Mouse (Mus musculus) limb, embryonic 14.5 days (tissue): Measurements from ENCODE around the gene Tbpl1. TPM values are rescaled to one million over a fixed set of nuclear protein-coding genes. Genes with fewer than 3 reads are reported as not detected.
A peak's percentile ranks its signal among the peaks of the same experiment; 100 is the strongest.

Source experiments
- ATAC-seq: fragments of 200-750 bp; cut with Nextera tagmentation; 2 replicates; pipeline ENCODE4 v1.8.0; 2017; ENCODE audit warnings: low read depth, moderate number of reproducible peaks, moderate TSS enrichment; ENCODE audit not compliant: low FRiP score
- DNase-seq: peaks from one replicate; pipeline ENCODE4 v3.0.0-alpha.2; 2015; ENCODE audit warnings: low spot score
- H3K27ac ChIP-seq: fragments of 300-500 bp; sonication (generic); replicated peaks from 2 replicates; pipeline ENCODE4 v1.5.1; 2014; ENCODE audit warnings: low read depth, mild to moderate bottlenecking, low read length, moderate library complexity, mixed read lengths
- H3K27me3 ChIP-seq: fragments of 300-500 bp; sonication (generic); 2 replicates; pipeline ENCODE4 v1.6.1; 2014; ENCODE audit warnings: low read length, mixed read lengths; ENCODE audit not compliant: control insufficient read depth, insufficient read depth
- H3K36me3 ChIP-seq: fragments of 300-500 bp; sonication (generic); 2 replicates; pipeline ENCODE4 v1.6.1; 2014; ENCODE audit warnings: mild to moderate bottlenecking, low read length, moderate library complexity, mixed read lengths; ENCODE audit not compliant: control insufficient read depth, insufficient read depth
- H3K4me1 ChIP-seq: fragments of 300-500 bp; sonication (generic); 2 replicates; pipeline ENCODE4 v1.6.1; 2014; ENCODE audit warnings: antibody characterized with exemption, low read length, mixed read lengths; ENCODE audit not compliant: control insufficient read depth, insufficient read depth
- H3K4me2 ChIP-seq: fragments of 300-500 bp; sonication (generic); replicated peaks from 2 replicates; pipeline ENCODE4 v1.6.1; 2014; ENCODE audit warnings: low read depth, mild to moderate bottlenecking, low read length, moderate library complexity; ENCODE audit not compliant: severe bottlenecking
- H3K4me3 ChIP-seq: fragments of 300-500 bp; sonication (generic); replicated peaks from 2 replicates; pipeline ENCODE4 v1.5.1; 2014; ENCODE audit warnings: low read length
- H3K9ac ChIP-seq: fragments of 300-500 bp; sonication (generic); 2 replicates; pipeline ENCODE4 v1.6.1; 2014; ENCODE audit warnings: mild to moderate bottlenecking, low read depth, low read length, moderate library complexity; ENCODE audit not compliant: severe bottlenecking
- H3K9me3 ChIP-seq: fragments of 300-500 bp; sonication (generic); 2 replicates; pipeline ENCODE4 v1.6.1; 2016; ENCODE audit warnings: low read length; ENCODE audit not compliant: control insufficient read depth
- POLR2A ChIP-seq: fragments of 200-500 bp; IDR thresholded peaks from 2 replicates; pipeline ENCODE4 v1.8.0; 2012; ENCODE audit warnings: inconsistent platforms, mild to moderate bottlenecking, moderate library complexity, borderline replicate concordance; ENCODE audit not compliant: insufficient read depth, insufficient read length; ENCODE audit errors: extremely low read depth
- WGBS: fragments of 180-500 bp; shearing (Covaris S2); extraction: QIAGEN DNeasy Blood & Tissue Kit; methylation state at CpG from one replicate; pipeline ENCODE4 v1.1.7; 2014; 5-methylcytosine and 5-hydroxymethylcytosine counted together
- polyA plus RNA-seq, 2 experiments: library from polyadenylated mRNA; depleted of rRNA in 1 of 2; stranded (reverse) in 1 of 2; unstranded in 1 of 2; fragments of >200 nt; fragmentation: Nextera tagmentation in 1 of 2; extraction: Ambion mirVana in 1 of 2; gene quantifications; 2 replicates each; pipeline versions ENCODE4 v1.2.1 to v1.2.3; 2012 to 2014

Tbpl1 gene
- polyA plus RNA-seq, 2 experiments, result 34.6 to 53.2 TPM

DNA sequence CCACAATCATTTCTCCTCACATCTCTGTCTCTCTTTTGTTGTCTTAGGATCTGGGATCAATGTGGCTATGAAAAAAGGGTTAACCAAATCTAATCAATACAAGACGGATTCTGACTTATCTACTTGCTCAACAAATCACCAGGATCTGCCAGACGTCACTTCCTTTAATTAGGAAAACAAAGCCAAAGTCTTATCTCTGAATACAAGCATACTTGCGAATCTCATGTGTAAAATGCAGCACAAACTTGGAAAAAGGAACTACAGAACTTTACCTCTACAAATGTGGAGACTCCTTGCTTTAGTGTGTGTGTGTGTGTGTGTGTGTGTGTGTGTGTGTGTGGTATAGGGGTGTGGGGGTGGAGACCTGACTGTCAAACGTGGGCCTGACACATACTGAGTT is 6.6 kb downstream of the Tbpl1 start:
- Histone ChIP-seq H3K4me1 (peaks cover 11% of the 10 kb centered on the region), H3K9me3 (no peaks in the 10 kb centered on the region), H3K27ac (no peak overlapping the region), H3K36me3 (no peaks in the 10 kb centered on the region), H3K9ac (no peak overlapping the region), H3K27me3 (no peaks in the 10 kb centered on the region), H3K4me2 (no peak overlapping the region), H3K4me3 (no peak overlapping the region)
- DNase-seq (no peak), ATAC-seq (no peak)
- TF ChIP-seq POLR2A, result no peak
- WGBS, result 73% methylated on average over 4 of the region's 4 CpGs

- DNase-seq, result no peak
- Histone ChIP-seq H3K27ac (no peak overlapping the region), H3K27me3 (no peaks in the 10 kb centered on the region), H3K4me1 (no peaks in the 10 kb centered on the region), H3K9me3 (no peaks in the 10 kb centered on the region), H3K36me3 (no peaks in the 10 kb centered on the region), H3K4me2 (no peak overlapping the region), H3K9ac (no peak overlapping the region), H3K4me3 (no peak overlapping the region)
- 87% methylated on average over 5 of the region's 5 CpGs for WGBS
- no peak for ATAC-seq
- TF ChIP-seq POLR2A, result no peak
Measured at GRCm38 (mm10) chr10:22720781-22721529, 10.8 kb downstream of the Tbpl1 start.

DNA sequence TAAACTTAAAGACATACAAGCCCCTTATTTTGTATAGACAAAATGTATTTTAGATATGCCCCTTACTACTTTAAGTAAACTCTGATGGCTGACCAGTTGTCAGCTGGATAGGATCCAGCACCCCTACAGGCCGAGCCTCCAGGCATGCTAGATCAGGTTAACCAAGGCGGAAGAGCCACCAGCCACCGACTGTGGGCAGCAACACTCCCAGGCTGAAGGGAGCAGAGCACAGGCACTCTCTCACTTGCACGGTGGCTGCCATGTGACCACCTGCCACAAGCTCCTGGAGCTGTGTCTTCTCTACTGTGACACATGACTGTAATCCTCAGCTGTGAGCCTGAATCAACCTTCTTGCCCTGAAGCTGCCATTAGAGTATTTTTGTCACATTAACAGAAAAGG is 13.3 kb downstream of the Tbpl1 start:
- no peak overlapping the region for H3K27ac ChIP-seq
- no peaks in the 10 kb centered on the region for H3K4me1 ChIP-seq
- H3K9ac ChIP-seq, result no peak overlapping the region
- 29% methylated on average over 4 of the region's 4 CpGs for WGBS
- no peak for TF ChIP-seq POLR2A
- DNase-seq (no peak), ATAC-seq (no peak)
- H3K27me3 ChIP-seq, result no peaks in the 10 kb centered on the region
- H3K9me3 ChIP-seq, result no peaks in the 10 kb centered on the region
- H3K4me3 ChIP-seq, result no peak overlapping the region
- H3K4me2 ChIP-seq, result no peak overlapping the region
- no peaks in the 10 kb centered on the region for H3K36me3 ChIP-seq

DNA sequence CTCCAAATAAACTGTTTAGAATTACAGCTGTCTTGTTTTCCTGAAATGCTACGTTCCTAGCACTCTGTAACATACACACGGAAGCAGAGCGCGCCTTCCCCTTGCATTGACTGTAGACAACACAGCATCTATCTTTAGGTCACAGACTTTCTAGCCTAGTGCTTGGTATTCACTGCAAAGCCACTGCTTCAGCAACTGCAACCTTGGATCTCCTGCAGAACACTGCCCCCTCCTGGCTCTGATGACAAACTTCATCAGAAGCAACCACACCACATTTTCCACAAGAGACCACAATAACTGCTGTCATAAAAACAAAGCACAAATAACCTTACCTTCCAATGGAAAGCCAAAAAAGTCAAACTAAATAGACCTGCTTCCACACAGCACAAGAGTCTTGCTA is 17.2 kb downstream of the Tbpl1 start:
- Histone ChIP-seq H3K4me2 (no peak overlapping the region), H3K4me1 (no peaks in the 10 kb centered on the region), H3K9ac (no peak overlapping the region), H3K4me3 (no peak overlapping the region), H3K27me3 (no peaks in the 10 kb centered on the region), H3K27ac (no peak overlapping the region), H3K9me3 (no peaks in the 10 kb centered on the region), H3K36me3 (peaks cover 11% of the 10 kb centered on the region)
- ATAC-seq (peak; percentile 57), DNase-seq (peak; percentile 50)
- 76% methylated on average over 4 of the region's 4 CpGs for WGBS
- TF ChIP-seq POLR2A, result no peak

DNA sequence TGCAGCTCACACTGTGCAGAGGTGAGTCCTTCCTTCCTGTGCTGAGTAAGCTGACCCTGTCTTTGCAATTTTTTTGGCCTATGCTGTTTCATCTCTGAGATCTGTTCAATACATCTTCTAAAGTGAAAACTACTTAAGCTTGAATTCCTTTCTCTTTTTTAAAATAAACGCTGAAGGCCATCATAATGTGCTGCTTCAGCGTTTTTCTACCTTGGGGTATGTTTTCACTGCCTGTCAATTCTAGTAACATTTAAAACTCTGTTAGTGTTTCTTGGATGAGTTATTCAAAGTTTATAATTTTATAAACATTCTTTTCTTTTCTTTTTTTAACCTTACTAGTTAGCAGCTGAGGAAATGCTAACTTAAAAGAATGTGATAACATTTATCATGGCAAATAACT is 18.8 kb downstream of the Tbpl1 start:
- 82% methylated on average over 2 of the region's 2 CpGs for WGBS

More for the DNA sequence above, 18.8 kb downstream of the Tbpl1 start:
- no peak for ATAC-seq
- no peaks in the 10 kb centered on the region for H3K27me3 ChIP-seq
- no peak for DNase-seq
- H3K9ac ChIP-seq, result no peak overlapping the region
- H3K27ac ChIP-seq, result no peak overlapping the region
- no peaks in the 10 kb centered on the region for H3K9me3 ChIP-seq
- no peak overlapping the region for H3K4me2 ChIP-seq
- H3K4me3 ChIP-seq, result no peak overlapping the region
- peaks cover 26% of the 10 kb centered on the region for H3K36me3 ChIP-seq
- H3K4me1 ChIP-seq, result no peaks in the 10 kb centered on the region
- TF ChIP-seq POLR2A, result no peak
